Mouse (Mus musculus) heart, embryonic 15.5 days (tissue): ENCODE measurements around the gene Myof. TPM values are rescaled to one million over a fixed set of nuclear protein-coding genes. Genes with fewer than 3 reads are reported as not detected.

Source experiments
- ATAC-seq: fragments of 200-750 bp; cut with Nextera tagmentation; replicated peaks from 2 replicates; pipeline ENCODE4 v1.8.0; 2017; ENCODE audit warnings: low read depth, moderate TSS enrichment; ENCODE audit not compliant: insufficient number of reproducible peaks, insufficient read depth, low FRiP score
- H3K27ac ChIP-seq: fragments of 300-500 bp; sonication (generic); 2 replicates; pipeline ENCODE4 v1.5.1; 2015; ENCODE audit warnings: mild to moderate bottlenecking, inconsistent platforms
- H3K27me3 ChIP-seq: fragments of 300-500 bp; sonication (generic); 2 replicates; pipeline ENCODE4 v1.6.1; 2015; ENCODE audit warnings: inconsistent platforms
- H3K36me3 ChIP-seq: fragments of 300-500 bp; sonication (generic); 2 replicates; pipeline ENCODE4 v1.6.1; 2015; ENCODE audit warnings: mild to moderate bottlenecking, inconsistent platforms
- H3K4me1 ChIP-seq: fragments of 300-500 bp; sonication (generic); replicated peaks from 2 replicates; pipeline ENCODE4 v1.6.1; 2015; ENCODE audit warnings: inconsistent platforms
- H3K4me2 ChIP-seq: fragments of 300-500 bp; sonication (generic); 2 replicates; pipeline ENCODE4 v1.6.1; 2015; ENCODE audit warnings: inconsistent platforms, mild to moderate bottlenecking, moderate library complexity
- H3K4me3 ChIP-seq: fragments of 300-500 bp; sonication (generic); 2 replicates; pipeline ENCODE4 v1.5.1; 2015; ENCODE audit warnings: mild to moderate bottlenecking, inconsistent platforms
- H3K9ac ChIP-seq: fragments of 300-500 bp; sonication (generic); 2 replicates; pipeline ENCODE4 v1.6.1; 2015; ENCODE audit warnings: mild to moderate bottlenecking, inconsistent platforms
- H3K9me3 ChIP-seq: fragments of 300-500 bp; sonication (generic); replicated peaks from 2 replicates; pipeline ENCODE4 v1.6.1; 2016; ENCODE audit warnings: inconsistent platforms
- WGBS: fragments of 180-500 bp; shearing (Covaris S2); methylation state at CpG from one replicate; pipeline ENCODE4 v1.1.7; 2015; ENCODE audit warnings: mixed read lengths; 5-methylcytosine and 5-hydroxymethylcytosine counted together
- polyA plus RNA-seq: library from polyadenylated mRNA; unstranded; fragments of >200 nt; fragmentation: Nextera tagmentation; extraction: Ambion mirVana; gene quantifications from 2 replicates; pipeline ENCODE4 v1.2.1, GENCODE M21; 2015

Myof gene
- polyA plus RNA-seq, 1 experiment from 2014 or later, result 5.5 TPM

DNA sequence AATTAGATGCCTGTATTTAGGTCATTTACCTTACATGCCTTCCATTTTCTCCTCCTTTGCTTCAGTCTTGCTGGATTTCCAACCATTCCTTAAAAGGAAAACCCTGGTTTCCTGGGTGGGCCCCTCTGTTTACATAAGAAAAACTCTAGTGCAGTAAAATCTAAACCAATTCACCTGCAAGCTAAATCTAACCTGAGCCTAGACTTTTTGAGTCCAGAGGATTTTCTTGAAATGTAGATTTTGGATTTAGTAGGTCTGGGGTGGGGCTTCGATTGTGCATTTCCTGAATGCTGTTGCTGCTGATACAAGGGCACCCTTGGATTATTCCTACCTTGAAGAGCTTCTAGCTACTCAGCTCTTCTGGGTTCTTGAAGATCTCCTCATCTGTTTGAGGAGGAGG is 20.7 kb upstream of the Myof start:
- Histone ChIP-seq H3K4me3 (no peak overlapping the region), H3K36me3 (peaks cover 53% of the 10 kb centered on the region), H3K4me1 (no peaks in the 10 kb centered on the region), H3K9me3 (no peaks in the 10 kb centered on the region), H3K9ac (no peak overlapping the region), H3K4me2 (no peak overlapping the region), H3K27ac (no peak overlapping the region), H3K27me3 (no peaks in the 10 kb centered on the region)
- WGBS, result 91% methylated on average over 1 of the region's 1 CpGs
- ATAC-seq, result no peak

DNA sequence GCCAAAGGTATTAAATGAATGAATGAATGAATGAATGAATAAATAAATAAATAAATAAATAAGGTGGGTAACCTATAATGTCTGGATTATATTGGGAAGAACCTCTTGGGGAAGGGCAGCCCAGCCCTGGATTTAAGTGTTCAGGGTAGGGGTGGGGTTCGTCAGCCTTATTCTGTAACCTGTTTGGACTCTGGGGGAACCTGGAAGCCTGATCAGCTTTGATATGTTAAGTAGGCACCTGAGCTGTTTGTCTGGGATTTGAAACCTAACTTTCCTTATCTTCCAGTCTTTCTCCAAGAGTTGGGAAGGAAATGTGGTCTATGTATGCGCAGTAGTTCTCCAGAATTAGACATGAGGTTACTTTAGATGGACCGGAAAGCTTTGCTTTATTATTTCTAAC is 19.8 kb upstream of the Myof start:
- 87% methylated on average over 3 of the region's 3 CpGs for WGBS
- Histone ChIP-seq H3K4me3 (no peak overlapping the region), H3K36me3 (peaks cover 51% of the 10 kb centered on the region)

DNA sequence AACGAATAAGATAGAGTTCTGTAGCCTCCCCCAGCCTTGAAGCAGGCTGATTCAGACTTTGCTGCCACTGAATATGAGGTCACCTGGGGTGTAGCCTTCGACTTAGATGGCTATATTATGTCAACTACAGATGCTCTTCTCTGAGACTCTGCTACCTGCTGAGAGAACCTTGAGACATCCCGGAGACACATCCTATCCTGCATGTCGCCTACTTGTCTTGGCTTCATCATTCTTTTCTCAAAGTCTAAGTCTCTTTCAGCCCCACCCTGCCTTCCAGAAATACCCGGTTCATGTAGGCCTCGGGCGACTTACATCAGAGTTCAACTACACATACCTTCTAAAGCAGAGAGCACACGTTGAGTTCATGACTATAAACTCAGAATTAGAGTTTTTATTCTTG is 13.6 kb upstream of the Myof start:
- no peak overlapping the region for H3K27ac ChIP-seq
- 87% methylated on average over 8 of the region's 8 CpGs for WGBS
- H3K9me3 ChIP-seq, result no peaks in the 10 kb centered on the region
- ATAC-seq, result no peak
- H3K9ac ChIP-seq, result no peak overlapping the region
- H3K4me3 ChIP-seq, result no peak overlapping the region
- H3K4me2 ChIP-seq, result no peak overlapping the region
- H3K27me3 ChIP-seq, result no peaks in the 10 kb centered on the region
- peaks cover 38% of the 10 kb centered on the region for H3K36me3 ChIP-seq
- H3K4me1 ChIP-seq, result peaks cover 14% of the 10 kb centered on the region

More for the DNA sequence above, 19.8 kb upstream of the Myof start:
- Histone ChIP-seq H3K9me3 (no peaks in the 10 kb centered on the region), H3K27ac (no peak overlapping the region), H3K4me2 (no peak overlapping the region), H3K9ac (no peak overlapping the region), H3K4me1 (no peaks in the 10 kb centered on the region), H3K27me3 (no peaks in the 10 kb centered on the region)
- ATAC-seq, result no peak

DNA sequence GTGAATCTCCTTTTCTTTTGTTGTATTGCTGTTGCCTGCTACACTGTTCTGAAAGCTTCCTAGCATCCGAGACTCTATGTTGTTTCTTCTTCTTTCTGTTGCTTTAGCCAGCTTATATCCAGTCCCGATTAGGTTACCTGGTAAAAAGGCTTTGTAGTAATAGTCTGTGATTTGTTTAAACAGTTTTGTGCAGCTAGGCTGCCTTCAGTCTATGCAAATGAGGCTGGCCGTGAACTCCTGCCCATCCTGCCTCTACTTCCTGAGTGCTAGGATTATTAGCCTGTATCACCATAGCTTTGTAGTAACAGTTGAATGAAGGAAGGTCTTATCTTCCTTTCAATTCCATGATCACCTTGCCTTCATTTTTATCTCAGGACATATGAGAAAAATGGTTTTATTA is 12.9 kb upstream of the Myof start:
- H3K4me3 ChIP-seq, result peak overlapping the region; percentile 92
- no peaks in the 10 kb centered on the region for H3K27me3 ChIP-seq
- peaks cover 34% of the 10 kb centered on the region for H3K36me3 ChIP-seq
- H3K9ac ChIP-seq, result peak overlapping the region; percentile 4; the same call in 1 of the 2 replicates
- no peak overlapping the region for H3K27ac ChIP-seq
- no peak for ATAC-seq
- peaks cover 14% of the 10 kb centered on the region for H3K4me1 ChIP-seq
- H3K4me2 ChIP-seq, result peak overlapping the region; percentile 85
- H3K9me3 ChIP-seq, result no peaks in the 10 kb centered on the region
- WGBS, result 52% methylated on average over 3 of the region's 3 CpGs

DNA sequence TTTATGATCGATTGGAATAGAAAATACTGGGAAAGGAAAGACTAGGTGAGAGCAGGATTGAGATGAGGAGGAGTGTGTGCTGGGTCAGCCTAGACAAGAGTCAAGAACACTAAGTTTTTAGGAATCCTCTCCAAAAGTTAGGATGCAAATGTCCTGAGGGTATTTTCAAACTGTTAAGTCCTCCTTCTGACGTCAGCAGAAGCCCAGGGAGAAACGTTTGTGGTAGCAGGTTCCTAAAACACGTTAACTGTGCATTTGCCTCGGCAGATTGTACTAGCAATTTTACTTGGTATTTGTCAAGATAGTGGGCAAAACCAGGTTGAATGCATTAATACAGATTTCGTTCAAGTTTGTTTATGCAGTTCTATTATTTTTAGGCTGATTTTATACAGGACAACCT is 12.4 kb upstream of the Myof start:
- H3K27me3 ChIP-seq, result no peaks in the 10 kb centered on the region
- H3K27ac ChIP-seq, result no peak overlapping the region
- H3K4me1 ChIP-seq, result peaks cover 14% of the 10 kb centered on the region
- H3K4me3 ChIP-seq, result peak overlapping the region; percentile 92
- H3K9ac ChIP-seq, result peak overlapping the region; percentile 67
- no peaks in the 10 kb centered on the region for H3K9me3 ChIP-seq
- H3K4me2 ChIP-seq, result peak overlapping the region; percentile 85
- WGBS, result 13% methylated on average over 6 of the region's 6 CpGs
- H3K36me3 ChIP-seq, result peaks cover 29% of the 10 kb centered on the region
- no peak for ATAC-seq

DNA sequence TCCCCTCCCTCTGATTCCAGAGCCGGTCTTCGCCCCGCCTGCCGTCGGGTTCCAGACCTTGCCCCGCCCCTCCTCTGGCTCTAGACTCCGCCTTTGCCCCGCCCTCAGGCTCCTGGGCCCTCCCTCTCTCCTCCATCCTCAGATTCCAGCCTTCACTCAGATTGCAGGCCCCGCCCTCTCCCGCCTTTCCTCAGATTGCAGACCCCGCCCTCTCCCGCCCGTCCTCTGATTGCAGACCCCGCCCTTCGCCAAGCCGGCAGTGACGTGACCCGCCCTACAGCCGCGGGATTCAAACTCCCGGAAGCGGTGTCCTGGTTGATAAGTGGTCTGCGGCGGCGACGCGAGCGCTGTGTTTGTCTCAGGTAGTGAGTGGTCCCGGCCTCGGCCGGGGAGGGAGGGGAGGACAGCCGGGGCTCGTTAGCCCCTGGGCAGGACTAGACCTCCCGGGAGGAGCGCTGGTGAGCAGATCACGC is 11.4 kb upstream of the Myof start, which contains the start of gene Cep55:
Gene Cep55 (plus strand): TSS at position 292 of the 473 bp plus-strand sequence.
- Histone ChIP-seq H3K9ac (peak within 1 kb of the TSS; percentile 67), H3K27me3 (no peaks in the 10 kb centered on the region), H3K36me3 (peaks cover 19% of the 10 kb centered on the region), H3K9me3 (no peaks in the 10 kb centered on the region), H3K4me2 (peak within 1 kb of the TSS; percentile 85), H3K4me1 (peaks cover 14% of the 10 kb centered on the region), H3K4me3 (peak within 1 kb of the TSS; percentile 92), H3K27ac (peak within 1 kb of the TSS; percentile 52)
- under 1% methylated on average over 36 of the region's 36 CpGs for WGBS
- peak; percentile 96 for ATAC-seq

DNA sequence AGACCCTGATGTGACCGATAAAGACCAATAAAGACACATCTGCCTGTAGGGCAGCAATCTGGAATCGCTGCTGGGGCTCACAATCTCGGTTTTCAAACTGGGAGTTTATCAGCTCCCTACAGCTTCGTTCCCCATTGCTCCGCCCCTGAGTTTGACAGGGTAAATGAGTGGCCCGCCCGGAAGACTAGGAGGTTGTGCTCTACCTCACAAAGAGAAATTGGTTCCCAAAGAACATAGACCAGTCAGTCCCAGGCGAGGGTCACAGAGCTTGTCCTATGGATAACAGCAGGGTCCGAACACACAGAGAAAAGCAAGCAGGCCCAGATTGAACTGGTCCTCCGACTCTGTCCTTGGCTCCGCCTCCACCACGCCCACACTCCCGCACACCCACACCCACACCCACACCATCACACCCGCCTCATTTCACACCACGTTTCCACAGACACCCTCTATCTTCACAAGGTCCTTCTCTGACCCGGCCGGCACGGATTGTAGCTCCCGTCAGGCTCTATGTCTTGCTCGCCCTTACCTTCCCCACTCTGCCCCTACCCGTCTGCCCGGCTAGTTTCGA is 10.9 kb upstream of the Myof start:
- Histone ChIP-seq H3K4me3 (peak overlapping the region; percentile 92), H3K4me1 (peaks cover 14% of the 10 kb centered on the region), H3K27me3 (no peaks in the 10 kb centered on the region), H3K4me2 (peak overlapping the region; percentile 85), H3K9ac (peak overlapping the region; percentile 58), H3K9me3 (no peaks in the 10 kb centered on the region), H3K27ac (peak overlapping the region; percentile 49), H3K36me3 (peaks cover 14% of the 10 kb centered on the region)
- WGBS, result under 1% methylated on average over 23 of the region's 23 CpGs
- peak; percentile 84 for ATAC-seq

DNA sequence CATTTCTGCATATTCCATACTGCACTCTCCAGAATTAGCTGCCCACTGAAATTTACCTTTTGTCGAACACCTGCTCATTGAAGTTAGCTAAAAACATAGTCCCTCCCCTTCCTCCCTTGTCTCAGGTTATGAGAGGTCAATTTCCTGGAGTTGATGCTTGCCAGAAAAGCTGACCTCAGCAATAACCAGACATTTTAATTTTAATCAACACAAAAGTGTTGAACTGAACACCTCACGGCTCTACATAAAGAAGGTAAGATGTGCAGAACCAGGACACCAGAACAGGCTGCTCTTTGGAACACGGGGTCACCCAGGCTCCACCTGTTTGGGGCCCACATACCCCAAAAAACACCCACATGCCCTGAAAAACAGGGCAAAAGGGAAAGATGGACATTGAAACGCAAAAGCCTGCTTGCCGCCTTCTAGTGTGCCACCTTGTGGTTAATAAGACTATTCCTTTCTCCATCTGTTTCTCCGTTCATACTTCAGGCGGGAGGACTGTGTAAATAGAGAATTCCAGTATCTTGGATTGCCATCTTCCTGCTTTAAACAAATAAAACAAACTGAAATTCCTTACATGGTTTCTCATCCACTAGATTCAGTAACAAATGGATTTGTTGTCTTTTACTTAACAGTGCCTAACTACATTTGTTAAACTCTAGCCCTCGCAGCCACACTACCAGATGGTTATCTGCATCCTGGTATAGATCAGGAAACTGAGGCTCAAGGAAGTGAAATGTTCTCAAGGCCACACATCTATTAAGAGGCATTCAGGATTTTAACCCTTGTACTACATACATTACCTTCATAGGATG is 10.1 kb upstream of the Myof start:
- WGBS, result 27% methylated on average over 8 of the region's 8 CpGs
- peak overlapping the region; percentile 85 for H3K4me2 ChIP-seq
- H3K9ac ChIP-seq, result no peak overlapping the region; the same call in 1 of the 2 replicates
- H3K4me3 ChIP-seq, result peak overlapping the region; percentile 92
- H3K9me3 ChIP-seq, result no peaks in the 10 kb centered on the region
- H3K27me3 ChIP-seq, result no peaks in the 10 kb centered on the region
- peaks cover 14% of the 10 kb centered on the region for H3K4me1 ChIP-seq
- peaks cover 8% of the 10 kb centered on the region for H3K36me3 ChIP-seq
- ATAC-seq, result no peak
- no peak overlapping the region for H3K27ac ChIP-seq

DNA sequence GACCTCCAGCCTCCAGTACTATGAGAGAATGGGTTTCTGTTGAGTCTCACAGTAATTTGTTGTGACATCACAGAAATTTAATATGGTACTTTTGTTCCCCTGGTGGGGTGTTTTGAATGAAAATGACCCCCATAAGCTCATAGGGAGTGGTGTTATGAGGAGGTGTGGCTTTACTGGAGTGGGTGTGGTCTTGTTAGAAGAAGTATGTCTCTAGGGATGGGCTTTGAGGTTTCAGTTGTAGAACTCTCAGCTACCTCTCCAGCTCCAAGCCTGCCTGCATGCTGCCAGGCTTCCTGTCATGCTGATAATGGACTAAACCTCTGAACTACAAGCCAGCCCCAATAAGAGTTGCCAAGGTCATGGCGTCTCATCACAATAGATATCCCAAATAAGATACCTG is 6.3 kb upstream of the Myof start:
- Histone ChIP-seq H3K27ac (no peak overlapping the region), H3K27me3 (0 out of 2 replicates have a peak, but pooled peaks cover 4% of the 10 kb centered on the region), H3K9me3 (no peaks in the 10 kb centered on the region), H3K4me1 (0 out of 2 replicates have a peak, but pooled peaks cover 3% of the 10 kb centered on the region), H3K36me3 (no peaks in the 10 kb centered on the region), H3K4me3 (no peak overlapping the region), H3K4me2 (no peak overlapping the region), H3K9ac (no peak overlapping the region)
- no peak for ATAC-seq
- WGBS, result 73% methylated on average over 1 of the region's 1 CpGs

DNA sequence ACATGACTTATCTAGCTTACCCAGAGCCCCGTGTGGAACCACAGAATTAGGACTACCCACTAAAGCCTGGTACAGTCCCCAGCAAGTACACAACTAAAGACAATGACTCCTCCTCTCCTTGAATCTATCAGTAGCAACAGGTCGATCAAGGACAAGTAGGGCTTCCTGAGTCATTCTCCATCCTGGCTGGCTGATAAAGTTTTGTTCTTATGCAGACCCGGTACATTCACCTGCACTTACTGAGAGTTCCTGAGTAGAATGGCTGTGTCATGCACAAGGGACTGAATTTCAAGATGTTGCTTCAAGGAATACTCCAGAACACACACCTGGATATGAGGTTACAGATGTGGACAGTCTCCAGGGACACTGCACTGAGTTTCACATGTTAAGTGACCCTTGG is 1.8 kb upstream of the Myof start:
- Histone ChIP-seq H3K4me2 (no peak overlapping the region), H3K4me1 (peaks cover 9% of the 10 kb centered on the region), H3K4me3 (no peak overlapping the region), H3K36me3 (no peaks in the 10 kb centered on the region), H3K9me3 (no peaks in the 10 kb centered on the region), H3K9ac (no peak overlapping the region), H3K27me3 (0 out of 2 replicates have a peak, but pooled peaks cover 9% of the 10 kb centered on the region), H3K27ac (no peak overlapping the region)
- ATAC-seq, result no peak
- WGBS, result 72% methylated on average over 3 of the region's 3 CpGs

DNA sequence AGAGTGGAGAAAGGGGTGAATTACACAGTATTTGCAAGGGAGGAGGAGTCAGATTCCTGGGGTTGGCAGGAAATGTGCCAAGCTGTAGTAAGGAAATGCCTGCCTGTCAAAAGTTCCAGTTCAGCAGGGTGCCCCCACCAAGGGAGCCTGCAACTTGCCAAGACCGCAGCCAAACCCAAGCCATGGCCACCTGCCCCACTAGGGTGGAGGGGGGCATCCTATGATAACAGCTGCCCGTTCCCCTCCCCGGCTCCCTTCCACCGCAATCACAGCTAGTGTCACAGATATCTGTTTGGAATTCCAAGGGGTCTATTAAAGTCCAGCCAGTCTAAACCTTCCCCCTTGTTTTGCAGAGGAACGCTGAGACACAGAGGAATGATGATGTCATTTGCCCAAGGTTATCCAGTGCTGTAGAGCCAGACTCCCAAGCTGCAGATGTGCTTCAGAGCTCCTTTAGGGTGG is 1.1 kb downstream of the Myof start:
- Histone ChIP-seq H3K9ac (peak overlapping the region; percentile 36; the same call in 1 of the 2 replicates), H3K9me3 (no peaks in the 10 kb centered on the region), H3K36me3 (no peaks in the 10 kb centered on the region), H3K27me3 (0 out of 2 replicates have a peak, but pooled peaks cover 9% of the 10 kb centered on the region), H3K27ac (peak overlapping the region; percentile 68), H3K4me1 (peaks cover 9% of the 10 kb centered on the region), H3K4me2 (peak overlapping the region; percentile 92), H3K4me3 (peak overlapping the region; percentile 54)
- WGBS, result 7% methylated on average over 5 of the region's 5 CpGs
- ATAC-seq, result peak; percentile 73
